Mouse (Mus musculus): ENCODE measurements around the gene Ptgs1.

Gene Ptgs1

DNA sequence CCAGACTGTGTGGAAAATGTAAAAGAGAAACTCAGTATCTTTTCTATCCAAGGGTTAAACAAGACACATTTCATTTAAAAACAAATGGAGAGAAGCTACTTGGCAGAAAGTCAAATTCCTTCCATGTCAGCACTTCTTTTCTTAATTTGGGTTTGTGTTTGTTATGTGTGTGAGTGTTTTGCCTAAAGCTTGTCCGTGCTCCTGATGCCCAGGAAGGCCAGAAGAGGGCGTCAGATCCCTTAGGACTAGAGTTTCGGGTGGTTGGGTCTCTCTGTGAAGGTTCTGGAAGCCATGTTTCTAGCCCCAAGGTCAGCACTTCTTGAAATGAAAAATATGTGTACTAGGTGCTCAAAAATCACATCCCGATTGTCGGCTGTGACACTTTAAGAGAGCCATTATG, 15.8 kb upstream of the Ptgs1 start:
- DNase-seq (ENCODE audit: low spot score in 2 of 2): no peak

DNA sequence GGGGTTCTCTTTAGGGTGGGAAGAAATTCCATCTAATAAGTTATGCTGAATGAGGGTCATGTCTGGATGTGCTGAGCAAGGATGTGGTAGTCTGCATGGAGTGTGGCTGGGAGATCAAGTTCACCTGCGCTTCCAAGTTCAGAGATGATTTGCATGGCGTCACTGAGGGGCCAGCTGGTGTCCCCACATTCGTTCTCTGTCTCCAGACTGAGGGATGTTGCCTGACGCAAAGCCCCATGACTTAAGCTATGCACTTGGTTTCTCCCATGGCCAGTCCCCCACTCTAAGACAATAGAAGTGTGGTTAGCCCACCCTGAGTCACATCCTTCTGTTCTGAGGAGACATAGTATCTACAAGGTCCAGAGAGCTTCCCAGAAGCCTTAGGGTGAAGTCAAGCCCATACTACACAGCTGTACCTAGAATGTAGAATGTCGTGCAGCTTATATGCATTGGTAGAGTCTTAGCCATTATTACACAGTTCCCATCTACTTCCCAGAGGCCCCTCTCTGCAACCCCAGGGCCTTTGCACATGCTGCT, 15.0 kb upstream of the Ptgs1 start:
- DNase-seq (ENCODE audit: low spot score in 2 of 2): no peak

GRCm38 (mm10) chr2:36216546-36216945, 13.7 kb upstream of the Ptgs1 start:
- no peak for DNase-seq (ENCODE audit: low spot score in 2 of 2)

GRCm38 (mm10) chr2:36216953-36217573, 13.2 kb upstream of the Ptgs1 start:
- DNase-seq (ENCODE audit: low spot score in 2 of 2): peak in 1 of 2 experiments; percentile 29

DNA sequence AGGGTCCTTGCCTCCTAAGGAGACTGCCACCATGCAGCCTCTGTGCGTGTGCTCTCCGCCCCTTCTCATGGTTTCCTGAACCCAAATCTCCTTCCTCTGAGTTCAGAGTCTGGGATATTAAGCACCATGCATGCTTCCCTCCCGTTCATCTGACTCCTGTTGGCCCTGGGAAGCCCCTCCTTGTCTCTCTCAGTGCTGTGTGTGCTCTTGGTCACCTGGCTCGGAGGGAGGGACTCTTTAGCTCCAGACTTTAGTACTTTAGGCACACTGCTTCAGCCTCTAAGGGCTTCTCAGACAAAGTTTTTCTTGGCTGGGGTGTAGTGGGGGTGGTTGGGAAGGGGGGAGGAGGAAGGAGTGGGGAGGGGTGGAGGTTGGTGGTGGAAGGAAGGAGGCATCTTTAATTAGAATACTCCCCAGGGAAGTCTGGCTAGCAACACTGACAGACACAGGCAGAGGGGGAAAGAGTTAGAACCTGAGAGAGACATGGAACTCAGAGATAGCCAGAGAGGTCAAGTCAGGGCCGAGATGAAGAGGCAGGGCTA, 12.5 kb upstream of the Ptgs1 start:
- DNase-seq (ENCODE audit: low spot score in 2 of 2): no peak

GRCm38 (mm10) chr2:36220106-36220505, 10.1 kb upstream of the Ptgs1 start:
- no peak for DNase-seq (ENCODE audit: low spot score in 2 of 2)

DNA sequence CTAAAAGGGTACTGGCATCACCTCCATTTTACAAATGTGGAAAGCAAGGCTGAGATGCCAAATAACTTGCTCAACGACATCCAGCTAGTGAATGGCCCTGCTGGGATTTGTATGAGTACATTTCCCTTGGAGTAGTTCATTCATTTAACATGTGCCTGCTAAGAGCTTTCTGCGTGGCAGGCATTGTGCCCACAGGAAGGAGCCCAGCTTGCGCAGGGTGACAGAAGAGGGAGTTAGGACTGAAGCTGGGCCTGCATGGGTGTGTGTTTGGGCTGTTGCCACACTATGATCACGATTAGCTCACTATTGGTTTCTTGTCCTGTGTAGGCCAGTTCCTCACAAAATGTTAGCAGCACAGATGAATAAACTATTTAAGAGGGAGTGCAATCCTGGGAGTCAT, 9.3 kb upstream of the Ptgs1 start:
- no peak for DNase-seq (ENCODE audit: low spot score in 2 of 2)

- no peak for DNase-seq (ENCODE audit: low spot score in 2 of 2)
These were observed 7.9 kb upstream of the Ptgs1 start for GRCm38 (mm10) chr2:36222168-36222848.

DNA sequence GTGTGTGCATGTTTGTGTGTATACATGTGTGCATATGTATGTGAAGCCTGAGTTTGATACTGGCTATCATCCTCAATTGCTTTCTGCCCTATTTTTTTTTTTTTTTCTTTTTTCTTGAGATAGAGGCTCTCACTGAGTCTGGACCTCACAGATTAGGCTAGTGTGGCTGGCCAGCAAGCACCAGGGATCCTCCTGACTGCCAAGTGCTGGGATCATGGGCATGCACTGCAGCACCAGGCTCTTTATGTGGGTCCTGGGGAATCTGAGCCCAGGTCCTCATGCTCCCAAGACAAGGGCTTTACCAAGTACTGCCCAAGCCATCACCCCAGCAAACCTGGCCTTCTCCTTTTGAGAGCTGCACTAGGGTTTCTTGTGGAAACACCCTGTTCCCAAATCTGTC, 6.8 kb upstream of the Ptgs1 start:
- no peak for DNase-seq (ENCODE audit: low spot score in 2 of 2)

- DNase-seq (ENCODE audit: low spot score in 2 of 2): no peak
These were observed 6.1 kb upstream of the Ptgs1 start for GRCm38 (mm10) chr2:36224153-36224552.

- no peak for DNase-seq (ENCODE audit: low spot score in 2 of 2)
These were observed 5.6 kb upstream of the Ptgs1 start for GRCm38 (mm10) chr2:36224599-36224998.

DNA sequence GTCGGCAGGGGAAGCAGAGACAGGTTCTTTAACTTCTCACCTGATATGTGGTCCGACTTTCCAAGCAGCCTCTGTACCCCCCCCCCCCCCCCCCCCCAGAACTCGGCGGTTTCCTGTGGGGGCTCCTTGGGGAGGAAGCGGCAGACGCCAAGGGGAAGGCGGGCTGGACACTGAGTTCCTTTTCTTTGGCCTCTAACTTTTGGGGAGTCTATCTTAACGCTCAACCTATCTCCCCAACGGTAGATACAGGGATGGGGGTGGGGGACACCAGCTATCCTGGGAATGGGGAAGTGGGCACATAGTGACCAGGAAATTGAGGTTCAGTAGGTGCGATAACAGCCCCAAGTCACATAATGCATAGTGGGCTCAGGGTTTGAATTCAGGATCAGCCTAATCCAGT, 741 bp downstream of the Ptgs1 start:
- DNase-seq (ENCODE audit: low spot score in 2 of 2): no peak

GRCm38 (mm10) chr2:36234526-36235368, 4.5 kb downstream of the Ptgs1 start:
- DNase-seq (ENCODE audit: low spot score in 2 of 2): no peak

GRCm38 (mm10) chr2:36235917-36236316, 5.7 kb downstream of the Ptgs1 start:
- DNase-seq (ENCODE audit: low spot score in 2 of 2): no peak

DNA sequence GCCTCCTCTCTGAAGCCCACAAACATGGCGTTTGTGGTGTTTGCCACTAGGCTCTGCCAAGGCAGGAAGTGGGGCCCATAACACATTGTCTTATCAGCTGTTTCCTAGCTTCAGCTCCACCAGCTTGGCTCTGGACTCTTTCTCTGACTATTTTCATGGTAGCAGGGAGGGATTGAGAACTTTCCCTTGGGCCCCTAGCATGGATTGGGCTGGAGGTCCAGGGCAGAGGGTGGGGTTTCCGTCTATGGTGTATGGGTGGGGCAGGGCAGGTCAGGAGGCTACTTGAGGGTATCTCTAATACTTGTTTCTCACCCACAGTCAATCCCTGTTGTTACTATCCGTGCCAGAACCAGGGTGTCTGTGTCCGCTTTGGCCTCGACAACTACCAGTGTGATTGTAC, 6.7 kb downstream of the Ptgs1 start:
- DNase-seq (ENCODE audit: low spot score in 2 of 2): no peak

DNA sequence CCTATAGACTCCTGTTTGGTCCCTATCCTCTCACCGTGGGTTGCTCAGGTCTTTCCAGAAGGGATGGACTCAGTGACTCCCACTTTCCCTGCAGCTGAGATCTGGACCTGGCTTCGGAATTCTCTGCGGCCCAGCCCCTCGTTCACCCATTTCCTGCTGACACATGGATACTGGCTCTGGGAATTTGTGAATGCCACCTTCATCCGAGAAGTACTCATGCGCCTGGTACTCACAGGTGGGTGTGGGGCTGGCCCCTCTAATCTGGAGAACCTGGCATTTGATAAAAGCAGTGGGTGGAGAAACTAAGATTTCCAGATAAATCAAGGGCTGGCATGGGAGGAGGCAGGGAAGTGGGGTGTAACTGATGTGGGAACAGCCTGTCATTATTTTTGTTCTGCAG, 7.3 kb downstream of the Ptgs1 start:
- DNase-seq (ENCODE audit: low spot score in 2 of 2): no peak

DNA sequence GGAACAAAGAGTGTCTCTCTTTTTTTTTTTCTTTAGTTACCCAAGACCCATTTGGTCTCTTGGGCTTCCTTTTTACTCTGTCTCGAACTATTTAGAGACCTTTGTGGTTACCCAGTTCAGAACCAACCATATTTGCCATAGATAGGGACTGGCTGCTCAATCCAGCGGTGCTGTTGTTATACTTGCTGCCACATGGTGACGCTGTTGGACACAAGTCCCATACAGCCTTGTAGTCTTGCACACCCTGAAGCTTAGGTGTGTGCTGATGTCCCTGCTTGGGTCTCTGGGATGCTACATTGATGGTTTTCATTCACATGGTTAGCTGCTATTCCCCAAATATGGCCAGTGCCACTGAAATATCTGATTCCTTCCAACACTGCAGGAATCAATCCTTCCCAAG, 8.2 kb downstream of the Ptgs1 start:
- DNase-seq (ENCODE audit: low spot score in 2 of 2): no peak

GRCm38 (mm10) chr2:36238951-36239350, 8.7 kb downstream of the Ptgs1 start:
- DNase-seq (ENCODE audit: low spot score in 2 of 2): no peak

DNA sequence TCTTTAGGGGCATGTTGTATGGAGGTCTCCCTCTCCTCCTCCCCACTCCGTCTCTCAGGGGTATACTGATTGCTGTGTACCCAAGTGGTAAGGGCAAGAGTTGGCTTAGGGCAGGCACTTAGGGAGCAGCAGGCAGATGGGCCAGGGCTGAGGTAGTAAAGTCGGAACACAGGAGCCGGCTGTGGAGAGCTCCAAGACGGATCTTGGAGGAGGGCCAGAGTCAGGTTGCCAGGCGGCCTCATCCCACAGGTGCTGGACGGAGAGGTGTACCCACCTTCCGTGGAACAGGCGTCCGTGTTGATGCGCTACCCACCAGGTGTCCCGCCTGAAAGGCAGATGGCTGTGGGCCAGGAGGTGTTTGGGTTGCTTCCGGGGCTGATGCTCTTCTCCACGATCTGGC, 12.3 kb downstream of the Ptgs1 start:
- no peak for DNase-seq (ENCODE audit: low spot score in 2 of 2)

GRCm38 (mm10) chr2:36243296-36243891, 13.2 kb downstream of the Ptgs1 start:
- DNase-seq (ENCODE audit: low spot score in 2 of 2): no peak

DNA sequence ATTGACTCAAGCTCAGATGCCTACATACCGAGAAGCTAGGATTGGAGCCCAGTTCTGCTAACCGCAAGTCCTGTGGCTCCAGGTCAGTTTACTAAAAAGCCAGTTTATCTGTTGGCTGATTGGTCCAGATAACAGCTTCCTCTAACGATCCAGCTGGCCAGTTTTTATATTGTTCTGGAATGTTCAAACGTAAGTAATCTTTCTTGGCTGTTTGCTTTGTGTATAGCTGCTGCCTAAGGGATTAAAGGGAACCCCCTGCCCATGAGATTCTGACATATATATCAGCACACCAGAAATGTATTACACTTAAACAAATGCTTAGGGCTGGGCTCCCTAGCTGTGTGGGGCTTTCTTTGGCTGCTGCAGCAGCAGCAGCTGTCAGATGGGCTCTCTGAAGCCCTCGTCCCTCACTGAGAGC, 13.7 kb downstream of the Ptgs1 start:
- no peak for DNase-seq (ENCODE audit: low spot score in 2 of 2)

DNA sequence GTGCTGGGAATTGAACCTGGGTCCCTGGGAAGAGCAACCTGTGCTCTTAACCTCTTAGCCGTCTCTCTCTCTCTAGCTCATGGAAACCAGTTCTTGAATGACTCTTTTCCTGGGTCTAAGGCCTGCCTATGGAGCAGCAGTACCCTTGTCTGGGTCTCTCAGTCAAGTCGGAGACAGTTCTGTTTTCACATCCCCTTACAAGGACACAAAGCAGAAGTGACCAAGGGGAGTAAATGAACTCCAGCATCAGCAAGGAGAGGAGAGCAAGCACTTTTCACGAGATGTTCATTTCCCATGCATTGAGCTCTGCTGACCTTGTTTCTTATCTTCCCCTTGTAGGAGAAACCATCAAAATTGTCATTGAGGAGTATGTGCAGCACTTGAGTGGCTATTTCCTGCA, 14.5 kb downstream of the Ptgs1 start:
- DNase-seq (ENCODE audit: low spot score in 2 of 2): no peak
